20 mouse cellular contexts compared by ENCODE assay signal in genomic region chr6:135240361-135240760, GRCm38 (mm10). TPM values are rescaled to one million over a fixed set of nuclear protein-coding genes. Genes with fewer than 3 reads are reported as not detected.
A peak's percentile ranks its signal among the peaks of the same experiment; 100 is the strongest.
DNase-seq lines count a peak whose midpoint lies in the region; TF ChIP-seq lines count a peak whose summit lies in the region.
"Had no signal": no experiment of that assay in that cellular context is flagged by ENCODE, and none has a peak within 500 bp of the region (broad histone marks: within the 10 kb centered on the region; RNA-seq: fewer than 3 reads in every experiment).

No protein-coding gene starts in this region.

- no peak for DNase-seq in heart, embryonic 10.5 days (ENCODE audit: low spot score)
- DNase-seq in heart, adult 2 months = no peak
- peak; percentile 17 for DNase-seq in splenic B cell, adult 2 months (ENCODE audit: low read depth, low spot score)
- DNase-seq in cerebellum, adult 9-11 months = no peak
- DNase-seq in left cerebral cortex, postnatal 36 days (ENCODE audit: low spot score in 2 of 2) = no peak
- DNase-seq: adrenal gland, adult 8-10 months; B cell, adult 2 months; cerebellum, adult 11-12 months; cerebellum, postnatal 10 days; gastrocnemius, postnatal 10 days had no signal

- no peak overlapping the region for H3K4me3 ChIP-seq in heart, embryonic 10.5 days
- no peak overlapping the region for H3K4me3 ChIP-seq in heart, adult 2 months
- H3K4me3 ChIP-seq in bone marrow macrophage, adult 2 months (ENCODE audit: insufficient read depth, low read length) = peak overlapping the region; percentile 34; the same call in 1 of the 2 replicates
- no peak overlapping the region for H3K4me3 ChIP-seq in macrophage (ENCODE audit: inconsistent target)
- H3K4me3 ChIP-seq: embryonic facial prominence, embryonic 12.5 days; forebrain, embryonic 12.5 days; heart, embryonic 13.5 days; hindbrain, embryonic 12.5 days had no signal

- H3K27me3 ChIP-seq in heart, embryonic 10.5 days (ENCODE audit: insufficient read depth, poor library complexity, severe bottlenecking) = peaks cover 28% of the 10 kb centered on the region
- no peaks in the 10 kb centered on the region for H3K27me3 ChIP-seq in heart, adult 2 months (ENCODE audit: control insufficient read depth, insufficient read depth, low read length)
- H3K27me3 ChIP-seq in splenic B cell, adult 2 months (ENCODE audit: control insufficient read depth, insufficient read depth, low read length, poor library complexity, severe bottlenecking) = no peaks in the 10 kb centered on the region
- H3K27me3 ChIP-seq: embryonic facial prominence, embryonic 12.5 days; forebrain, embryonic 12.5 days had no signal

- WGBS in heart, embryonic 10.5 days = 93% methylated on average over 8 of the region's 8 CpGs
- 89% methylated on average over 8 of the region's 8 CpGs for whole genome bisulfite sequencing in heart, adult 2 months
- 21% methylated on average over 8 of the region's 8 CpGs for WGBS in macrophage (ENCODE audit: missing documents)

- H3K79me2 ChIP-seq in heart, adult 2 months (replicated peaks; ENCODE audit: control insufficient read depth, insufficient read depth, low read length) = no peaks in the 10 kb centered on the region
- no peaks in the 10 kb centered on the region for H3K79me2 ChIP-seq in macrophage (ENCODE audit: inconsistent target)

- intact Hi-C loops in heart, adult 2 months (cut with DNase I) = no loop called here
- intact Hi-C loops in left cerebral cortex, postnatal 36 days (cut with DNase I) = no loop called here

- no peak overlapping the region for H3K9ac ChIP-seq in heart, adult 2 months (ENCODE audit: low read depth, low read length)
- H3K9ac ChIP-seq: embryonic facial prominence, embryonic 12.5 days; forebrain, embryonic 12.5 days; hindbrain, embryonic 12.5 days had no signal

- H3K36me3 ChIP-seq in heart, embryonic 10.5 days = 0 out of 2 replicates have a peak, but pooled peaks cover 2% of the 10 kb centered on the region
- no peaks in the 10 kb centered on the region for H3K36me3 ChIP-seq in heart, adult 2 months (ENCODE audit: control insufficient read depth, insufficient read depth, low read length)
- no peaks in the 10 kb centered on the region for H3K36me3 ChIP-seq in macrophage (ENCODE audit: inconsistent target)
- no peaks in the 10 kb centered on the region for H3K36me3 ChIP-seq in splenic B cell, adult 2 months (ENCODE audit: control insufficient read depth, insufficient read depth, low read length, poor library complexity, severe bottlenecking)
- H3K36me3 ChIP-seq: heart, embryonic 13.5 days had no signal

- TF ChIP-seq CTCF in heart, adult 2 months (IDR thresholded peaks at IDR 0.05) = no peak
- no peak for TF ChIP-seq CTCF in bone marrow macrophage, adult 2 months (IDR thresholded peaks at IDR 0.05; ENCODE audit: low read depth, low read length)

- H3K27ac ChIP-seq in heart, embryonic 10.5 days = 0 out of 2 replicates have a peak overlapping the region, but pooled peaks have one; percentile 1
- no peak overlapping the region for H3K27ac ChIP-seq in heart, adult 2 months
- peak overlapping the region; percentile 34 for H3K27ac ChIP-seq in bone marrow macrophage, adult 2 months (ENCODE audit: insufficient read depth, low read depth, low read length)
- H3K27ac ChIP-seq in macrophage = 0 out of 2 replicates have a peak overlapping the region, but pooled peaks have one; percentile 13
- H3K27ac ChIP-seq: embryonic facial prominence, embryonic 12.5 days; forebrain, embryonic 12.5 days; heart, embryonic 13.5 days; hindbrain, embryonic 12.5 days had no signal

- no peak for TF ChIP-seq EP300 in heart, adult 2 months (IDR thresholded peaks at IDR 0.05; ENCODE audit: insufficient read depth, low read depth, low read length)

- no peaks in the 10 kb centered on the region for H3K9me3 ChIP-seq in heart, embryonic 10.5 days
- H3K9me3 ChIP-seq: embryonic facial prominence, embryonic 12.5 days; forebrain, embryonic 12.5 days; heart, embryonic 13.5 days; hindbrain, embryonic 12.5 days had no signal

- peaks cover 32% of the 10 kb centered on the region for H3K4me1 ChIP-seq in heart, embryonic 10.5 days
- peaks cover 2% of the 10 kb centered on the region; the same call in 1 of the 2 replicates for H3K4me1 ChIP-seq in heart, adult 2 months (ENCODE audit: control insufficient read depth, insufficient read depth, low read length)
- peaks cover 23% of the 10 kb centered on the region for H3K4me1 ChIP-seq in bone marrow macrophage, adult 2 months (ENCODE audit: control insufficient read depth, insufficient read depth, low read length)
- H3K4me1 ChIP-seq: forebrain, embryonic 12.5 days had no signal

- no peak for TF ChIP-seq POLR2A in heart, adult 2 months (IDR thresholded peaks at IDR 0.05; ENCODE audit: insufficient read depth, low read depth, low read length)
- no peak for TF ChIP-seq POLR2A in bone marrow macrophage, adult 2 months (IDR thresholded peaks at IDR 0.05; ENCODE audit: borderline replicate concordance, low read depth, low read length)

RNA-seq across cellular contexts. Expression of gene Gsg1, which starts 13.8 kb away (rescaled TPM):
- 0.47 and 3.9 TPM in 2 replicates for polyA plus RNA-seq in heart, embryonic 10.5 days (2016; fragmentation: Nextera tagmentation; extraction: Ambion mirVana)
- total RNA-seq in heart, adult 2 months (2021) = under 1 TPM; 0.34 to 0.68 TPM
- polyA plus RNA-seq in heart, adult 2 months (2012; rRNA removed) = 2.7 and 3.0 TPM in 2 replicates
- 1.2 TPM in 1 of 2 replicates, not detected in the other for polyA plus RNA-seq in bone marrow macrophage, adult 2 months (2012; ENCODE audit: insufficient read depth, insufficient read length, missing spikeins)
- not detected for total RNA-seq in macrophage (2018; cell fraction: chromatin; rRNA removed)
- total RNA-seq in macrophage (2018; cell fraction: cytosol; rRNA removed) = under 1 TPM in 19 of 26 experiments, not detected in 7; 0.10 to 0.37 (median 0.16) TPM
- total RNA-seq in macrophage (2018; cell fraction: nucleus; rRNA removed) = not detected
- 0.14 to 0.51 TPM (median 0.18 TPM) in 3 replicates for polyA plus RNA-seq in macrophage (2018)
- not detected for total RNA-seq in left cerebral cortex, postnatal 36 days (2021)
- total RNA-seq: adrenal gland, adult 8-10 months; adrenal gland, postnatal 4 days; G1E had no signal
- polyA plus RNA-seq: CD4-positive, CD25-positive, alpha-beta regulatory T cell, adult 4 months; G1E; inflammation-experienced regulatory T-cells, adult 6 months had no signal

RNA-seq across cellular contexts. Expression of gene Hebp1, which starts 42.5 kb away (rescaled TPM):
- polyA plus RNA-seq in heart, embryonic 10.5 days (2016; fragmentation: Nextera tagmentation; extraction: Ambion mirVana) = 20.7 and 21.2 TPM in 2 replicates
- 10 to 100 TPM; 46.6 to 57.8 TPM for total RNA-seq in heart, adult 2 months (2021)
- 11.3 and 14.1 TPM in 2 replicates for polyA plus RNA-seq in heart, adult 2 months (2012; rRNA removed)
- 27.4 and 28.7 TPM in 2 replicates for polyA plus RNA-seq in bone marrow macrophage, adult 2 months (2012; ENCODE audit: insufficient read depth, insufficient read length, missing spikeins)
- total RNA-seq in macrophage (2018; cell fraction: chromatin; rRNA removed) = 10 to 100 TPM in 23 of 26 experiments, 1 to 10 TPM in 3; 8.2 to 46.7 (median 20.9) TPM
- 100 to 1,000 TPM in 1 of 26 experiments, 10 to 100 TPM in 25; 40.2 to 114 (median 58.5) TPM for total RNA-seq in macrophage (2018; cell fraction: cytosol; rRNA removed)
- 10 to 100 TPM in 25 of 26 experiments, 1 to 10 TPM in 1; 10.0 to 53.3 (median 26.2) TPM for total RNA-seq in macrophage (2018; cell fraction: nucleus; rRNA removed)
- polyA plus RNA-seq in macrophage (2018) = 80.2 to 97.2 TPM (median 86.9 TPM) in 3 replicates
- 10 to 100 TPM; 42.9 to 55.6 TPM for total RNA-seq in left cerebral cortex, postnatal 36 days (2021)

RNA-seq across cellular contexts. Expression of gene Fam234b, which starts 42.6 kb away (rescaled TPM):
- polyA plus RNA-seq in heart, embryonic 10.5 days (2016; fragmentation: Nextera tagmentation; extraction: Ambion mirVana) = 9.8 and 11.6 TPM in 2 replicates
- total RNA-seq in heart, adult 2 months (2021) = 1 to 10 TPM; 6.4 to 9.5 TPM
- 5.8 TPM in 2 replicates for polyA plus RNA-seq in heart, adult 2 months (2012; rRNA removed)
- polyA plus RNA-seq in bone marrow macrophage, adult 2 months (2012; ENCODE audit: insufficient read depth, insufficient read length, missing spikeins) = 5.7 and 6.7 TPM in 2 replicates
- 10 to 100 TPM in 8 of 26 experiments, 1 to 10 TPM in 15, under 1 TPM in 3; 0.54 to 12.5 (median 7.3) TPM for total RNA-seq in macrophage (2018; cell fraction: chromatin; rRNA removed)
- total RNA-seq in macrophage (2018; cell fraction: cytosol; rRNA removed) = 1 to 10 TPM; 4.2 to 9.2 (median 6.4) TPM
- 10 to 100 TPM in 18 of 26 experiments, 1 to 10 TPM in 8; 2.9 to 22.3 (median 12.3) TPM for total RNA-seq in macrophage (2018; cell fraction: nucleus; rRNA removed)
- 4.6 to 8.6 TPM (median 8.0 TPM) in 3 replicates for polyA plus RNA-seq in macrophage (2018)
- total RNA-seq in left cerebral cortex, postnatal 36 days (2021) = 100 to 1,000 TPM; 159 to 171 TPM
